8 mouse cellular contexts compared by ENCODE assay signal in the genomic region with DNA sequence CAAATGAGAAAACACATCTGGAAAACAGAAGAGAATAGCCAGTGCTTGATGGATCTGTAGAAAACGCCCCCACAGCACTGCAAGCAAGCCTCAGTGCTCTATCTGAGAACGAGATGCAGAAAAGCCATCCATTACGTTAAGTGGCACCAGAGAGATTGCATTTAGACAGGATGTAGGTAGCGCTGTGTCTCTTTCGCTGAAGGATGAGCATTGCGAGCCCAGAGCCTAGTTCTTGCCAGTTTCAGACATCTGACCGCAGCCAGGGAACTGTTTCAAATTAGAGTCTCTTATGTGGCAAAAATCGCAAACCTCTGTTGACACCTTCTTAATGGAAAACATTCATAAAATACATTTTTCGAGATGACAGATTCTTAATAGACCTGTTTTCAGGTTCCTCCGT. TPM values are rescaled to one million over a fixed set of nuclear protein-coding genes. Genes with fewer than 3 reads are reported as not detected.
A peak's percentile ranks its signal among the peaks of the same experiment; 100 is the strongest.
DNase-seq lines count a peak whose midpoint lies in the region; ATAC-seq lines count a peak whose summit lies in the region.

No protein-coding gene starts in this region.

- peak overlapping the region; percentile 79 for H3K4me3 ChIP-seq in embryonic facial prominence, embryonic 11.5 days (ENCODE audit: low read depth, low read length)
- peak overlapping the region; percentile 76 for H3K4me3 ChIP-seq in hindbrain, embryonic 15.5 days
- H3K4me3 ChIP-seq in stomach, embryonic 15.5 days (replicated peaks): peak overlapping the region; percentile 82

- peak; percentile 28 for ATAC-seq in frontal cortex, adult (ENCODE audit: low TSS enrichment)
- ATAC-seq in embryonic facial prominence, embryonic 11.5 days (replicated peaks; ENCODE audit: insufficient number of reproducible peaks, low FRiP score, low TSS enrichment, low read depth): no peak
- no peak for ATAC-seq in hindbrain, embryonic 15.5 days (ENCODE audit: low FRiP score, low read depth)
- ATAC-seq in stomach, embryonic 15.5 days (ENCODE audit: insufficient read depth, low FRiP score, low read depth): no peak

- no peaks in the 10 kb centered on the region for H3K36me3 ChIP-seq in embryonic facial prominence, embryonic 11.5 days (replicated peaks; ENCODE audit: control insufficient read depth, insufficient read depth, low read depth, low read length)
- 0 out of 2 replicates have a peak, but pooled peaks cover 3% of the 10 kb centered on the region for H3K36me3 ChIP-seq in hindbrain, embryonic 15.5 days
- H3K36me3 ChIP-seq in stomach, embryonic 15.5 days: no peaks in the 10 kb centered on the region

- H3K9ac ChIP-seq in embryonic facial prominence, embryonic 11.5 days (replicated peaks; ENCODE audit: low read length): 0 out of 2 replicates have a peak overlapping the region, but pooled peaks have one; percentile 18
- peak overlapping the region; percentile 93 for H3K9ac ChIP-seq in hindbrain, embryonic 15.5 days
- peak overlapping the region; percentile 89; the same call in 1 of the 2 replicates for H3K9ac ChIP-seq in stomach, embryonic 15.5 days

- peak overlapping the region; percentile 45 for H3K4me2 ChIP-seq in embryonic facial prominence, embryonic 11.5 days (ENCODE audit: low read depth, low read length)
- H3K4me2 ChIP-seq in hindbrain, embryonic 15.5 days: peak overlapping the region; percentile 97
- peak overlapping the region; percentile 71 for H3K4me2 ChIP-seq in stomach, embryonic 15.5 days

- no peaks in the 10 kb centered on the region for H3K9me3 ChIP-seq in embryonic facial prominence, embryonic 11.5 days (replicated peaks; ENCODE audit: control insufficient read depth, low read length)
- H3K9me3 ChIP-seq in hindbrain, embryonic 15.5 days: no peaks in the 10 kb centered on the region
- H3K9me3 ChIP-seq in stomach, embryonic 15.5 days: no peaks in the 10 kb centered on the region

- no peak for DNase-seq in frontal cortex, postnatal 14 days (ENCODE audit: low spot score in 2 of 2)
- DNase-seq in CD8-positive naive resting alpha-beta T cell, adult 2 months (ENCODE audit: low read depth in 2 of 2, low spot score in 2 of 2): peak; percentile 10 to 47
- DNase-seq in embryonic facial prominence, embryonic 11.5 days (ENCODE audit: low spot score): peak; percentile 40
- DNase-seq in lung, postnatal 14 days: peak; percentile 35
- no peak for DNase-seq in ovary, postnatal 36 days (ENCODE audit: low spot score)

- no peaks in the 10 kb centered on the region for H3K27me3 ChIP-seq in embryonic facial prominence, embryonic 11.5 days (ENCODE audit: control insufficient read depth, insufficient read depth, low read length)
- no peaks in the 10 kb centered on the region for H3K27me3 ChIP-seq in hindbrain, embryonic 15.5 days
- no peaks in the 10 kb centered on the region for H3K27me3 ChIP-seq in stomach, embryonic 15.5 days (replicated peaks)

- H3K4me1 ChIP-seq in embryonic facial prominence, embryonic 11.5 days (ENCODE audit: control insufficient read depth, insufficient read depth, low read length): no peaks in the 10 kb centered on the region
- H3K4me1 ChIP-seq in hindbrain, embryonic 15.5 days (replicated peaks): peaks cover 46% of the 10 kb centered on the region
- peaks cover 11% of the 10 kb centered on the region for H3K4me1 ChIP-seq in stomach, embryonic 15.5 days

- H3K27ac ChIP-seq in embryonic facial prominence, embryonic 11.5 days (replicated peaks; ENCODE audit: low read depth, low read length): no peak overlapping the region
- H3K27ac ChIP-seq in hindbrain, embryonic 15.5 days (replicated peaks): peak overlapping the region; percentile 85; the same call in 1 of the 2 replicates
- H3K27ac ChIP-seq in stomach, embryonic 15.5 days: peak overlapping the region; percentile 93; the same call in 1 of the 2 replicates

- 19% methylated on average over 10 of the region's 10 CpGs for WGBS in embryonic facial prominence, embryonic 11.5 days
- WGBS in hindbrain, embryonic 15.5 days: 10% methylated on average over 10 of the region's 10 CpGs
- WGBS in stomach, embryonic 15.5 days: 11% methylated on average over 10 of the region's 10 CpGs

RNA-seq across cellular contexts. Expression of gene Ankrd50, which starts 1.1 kb away (rescaled TPM):
- 20.1 and 20.4 TPM in 2 replicates for polyA plus RNA-seq in embryonic facial prominence, embryonic 11.5 days (2014; fragmentation: Nextera tagmentation; extraction: Ambion mirVana)
- polyA plus RNA-seq in hindbrain, embryonic 15.5 days (2015; fragmentation: Nextera tagmentation; extraction: Ambion mirVana): 18.8 and 20.6 TPM in 2 replicates
- 19.0 and 19.4 TPM in 2 replicates for polyA plus RNA-seq in stomach, embryonic 15.5 days (2015; fragmentation: Nextera tagmentation; extraction: Ambion mirVana)

Comparison
In these comparisons a context has a peak if more than half of its experiments do, and no peak if none do; other contexts are left out.
1. DNase-seq: peak in CD8-positive naive resting alpha-beta T cell, adult 2 months (2 of 2), embryonic facial prominence, embryonic 11.5 days (single experiment) and lung, postnatal 14 days (single experiment); none in frontal cortex, postnatal 14 days (0 of 2) and ovary, postnatal 36 days (single experiment).
2. H3K4me2 ChIP-seq: peak in every context shown above with its lines; median percentile 97 in hindbrain, embryonic 15.5 days; 71 in stomach, embryonic 15.5 days; 45 in embryonic facial prominence, embryonic 11.5 days.
3. H3K9ac ChIP-seq: peak in every context shown above with its lines; median percentile 93 in hindbrain, embryonic 15.5 days; 89 in stomach, embryonic 15.5 days; 18 in embryonic facial prominence, embryonic 11.5 days.
4. Peak in every context shown above with its lines, with median percentiles within 50 percentile points of each other: H3K4me3 ChIP-seq.